ENCODE assay signal across 8 mouse cellular contexts in genomic region chr17:34120814-34121171, GRCm38 (mm10). TPM values are rescaled to one million over a fixed set of nuclear protein-coding genes. Genes with fewer than 3 reads are reported as not detected.
DNase-seq lines count a peak whose midpoint lies in the region; ATAC-seq and TF ChIP-seq lines count a peak whose summit lies in the region.

No protein-coding gene starts in this region.

- H3K36me3 ChIP-seq in forebrain, embryonic 11.5 days (ENCODE audit: control insufficient read depth, insufficient read depth, low read length) = peaks cover 9% of the 10 kb centered on the region
- peaks cover 12% of the 10 kb centered on the region for H3K36me3 ChIP-seq in lung, postnatal 0 days (ENCODE audit: insufficient read depth, low read length)

- H3K4me2 ChIP-seq in forebrain, embryonic 11.5 days (ENCODE audit: low read depth, low read length, severe bottlenecking) = peak overlapping the region; percentile 95
- H3K4me2 ChIP-seq in lung, postnatal 0 days (replicated peaks; ENCODE audit: low read depth, low read length) = peak overlapping the region; percentile 94

- TF ChIP-seq POLR2A in bone marrow, adult 2 months (IDR thresholded peaks at IDR 0.05; ENCODE audit: borderline replicate concordance, control insufficient read depth, low read depth, low read length) = peak; percentile 90; the same call in 1 of the 2 replicates

- H3K27me3 ChIP-seq in forebrain, embryonic 11.5 days (ENCODE audit: control insufficient read depth, insufficient read depth, low read length) = no peaks in the 10 kb centered on the region
- H3K27me3 ChIP-seq in lung, postnatal 0 days (replicated peaks; ENCODE audit: insufficient read depth, low read length) = no peaks in the 10 kb centered on the region

- no peak for TF ChIP-seq EP300 in lung, postnatal 0 days (IDR thresholded peaks at IDR 0.05)

- H3K4me1 ChIP-seq in bone marrow, adult 2 months (ENCODE audit: control insufficient read depth, insufficient read depth, low read length) = peaks cover 4% of the 10 kb centered on the region; the same call in 1 of the 2 replicates
- H3K4me1 ChIP-seq in forebrain, embryonic 11.5 days (replicated peaks; ENCODE audit: control insufficient read depth, insufficient read depth, low read length) = peaks cover 16% of the 10 kb centered on the region; the same call in 1 of the 2 replicates
- peaks cover 17% of the 10 kb centered on the region; the same call in 1 of the 2 replicates for H3K4me1 ChIP-seq in lung, postnatal 0 days (ENCODE audit: insufficient read depth, low read depth, low read length)

- H3K9ac ChIP-seq in forebrain, embryonic 11.5 days (ENCODE audit: low read length) = peak overlapping the region; percentile 100
- peak overlapping the region; percentile 96 for H3K9ac ChIP-seq in lung, postnatal 0 days (replicated peaks; ENCODE audit: low read depth)

- H3K4me3 ChIP-seq in bone marrow, adult 2 months (replicated peaks; ENCODE audit: control insufficient read depth, low read depth, low read length) = peak overlapping the region; percentile 88
- H3K4me3 ChIP-seq in forebrain, embryonic 11.5 days (ENCODE audit: low read depth, low read length) = peak overlapping the region; percentile 100
- H3K4me3 ChIP-seq in layer of hippocampus, adult 2 months = peak overlapping the region; percentile 98
- H3K4me3 ChIP-seq in lung, postnatal 0 days (ENCODE audit: low read depth, low read length) = peak overlapping the region; percentile 92

- WGBS in bone marrow, adult 2 months = under 1% methylated on average over 31 of the region's 31 CpGs
- under 1% methylated on average over 25 of the region's 31 CpGs for WGBS in forebrain, embryonic 11.5 days
- under 1% methylated on average over 29 of the region's 31 CpGs for WGBS in lung, postnatal 0 days

- H3K27ac ChIP-seq in bone marrow, adult 2 months (ENCODE audit: control insufficient read depth, insufficient read depth, low read depth, low read length, poor library complexity) = peak overlapping the region; percentile 99
- H3K27ac ChIP-seq in forebrain, embryonic 11.5 days (ENCODE audit: low read depth, low read length) = peak overlapping the region; percentile 100
- H3K27ac ChIP-seq in layer of hippocampus, adult 2 months = peak overlapping the region; percentile 100
- peak overlapping the region; percentile 100 for H3K27ac ChIP-seq in lung, postnatal 0 days (ENCODE audit: low read length)

- intact Hi-C loops in heart, postnatal 10 days (cut with DNase I) = loop anchor here (10.0 kb wide), 2 partner anchors 436 to 484 kb away; partner anchors contain the start of genes Agpat1, Hnrnpm and Rnf5

- ATAC-seq in forebrain, embryonic 11.5 days (replicated peaks; ENCODE audit: low FRiP score) = peak; percentile 9
- ATAC-seq in lung, postnatal 0 days = peak; percentile 34

- DNase-seq in CD8-positive naive resting alpha-beta T cell, adult 2 months (ENCODE audit: low read depth in 2 of 2, low spot score in 2 of 2) = peak; percentile 47 to 61
- DNase-seq in forebrain, embryonic 11.5 days (ENCODE audit: low spot score) = peak; percentile 93
- DNase-seq in heart, postnatal 10 days = peak; percentile 91
- DNase-seq in layer of hippocampus, adult 2 months (ENCODE audit: low spot score in 2 of 2) = peak in 1 of 2 experiments; percentile 67
- no peak for DNase-seq in lung, postnatal 0 days (ENCODE audit: low spot score)
- peak; percentile 80 for DNase-seq in right cerebral cortex, postnatal 25 days
- no peak for DNase-seq in Muller cell, postnatal 12 days (ENCODE audit: inconsistent ontology term)

- H3K9me3 ChIP-seq in forebrain, embryonic 11.5 days (ENCODE audit: control insufficient read depth, low read length) = no peaks in the 10 kb centered on the region
- no peaks in the 10 kb centered on the region for H3K9me3 ChIP-seq in lung, postnatal 0 days (ENCODE audit: low read length)

- peak; percentile 17; the same call in 1 of the 2 replicates for TF ChIP-seq CTCF in bone marrow, adult 2 months (IDR thresholded peaks at IDR 0.05; ENCODE audit: control insufficient read depth, insufficient read depth, low read length)
- TF ChIP-seq CTCF in layer of hippocampus, adult 2 months (conservative IDR thresholded peaks at IDR 0.05) = peak; percentile 56
- TF ChIP-seq CTCF in lung, postnatal 0 days (IDR thresholded peaks at IDR 0.05) = peak; percentile 52

RNA-seq across cellular contexts. Expression of gene H2-DMa, which starts 1.5 kb away (rescaled TPM):
- 14.2 and 38.5 TPM in 2 replicates for polyA plus RNA-seq in bone marrow, adult 2 months (2011; ENCODE audit: insufficient read depth, insufficient read length, low replicate concordance, missing spikeins)
- polyA plus RNA-seq in forebrain, embryonic 11.5 days (2014; fragmentation: Nextera tagmentation; extraction: Ambion mirVana) = 7.2 and 8.2 TPM in 2 replicates
- total RNA-seq in heart, postnatal 10 days (2021) = 1 to 10 TPM; 4.1 to 4.5 TPM
- 10 to 100 TPM; 26.2 to 33.1 TPM for total RNA-seq in layer of hippocampus, adult 2 months (2021)
- 20.7 and 23.9 TPM in 2 replicates for polyA plus RNA-seq in lung, postnatal 0 days (2015; fragmentation: Nextera tagmentation; extraction: Ambion mirVana)

RNA-seq across cellular contexts. Expression of gene Brd2, which starts 1.6 kb away (rescaled TPM):
- polyA plus RNA-seq in bone marrow, adult 2 months (2011; ENCODE audit: insufficient read depth, insufficient read length, low replicate concordance, missing spikeins) = 118 and 172 TPM in 2 replicates
- polyA plus RNA-seq in forebrain, embryonic 11.5 days (2014; fragmentation: Nextera tagmentation; extraction: Ambion mirVana) = 152 and 163 TPM in 2 replicates
- 100 to 1,000 TPM; 113 to 119 TPM for total RNA-seq in heart, postnatal 10 days (2021)
- 100 to 1,000 TPM; 196 to 200 TPM for total RNA-seq in layer of hippocampus, adult 2 months (2021)
- 80.2 and 80.3 TPM in 2 replicates for polyA plus RNA-seq in lung, postnatal 0 days (2015; fragmentation: Nextera tagmentation; extraction: Ambion mirVana)

RNA-seq across cellular contexts. Expression of gene H2-DMb2, which starts 22.3 kb away (rescaled TPM):
- polyA plus RNA-seq in bone marrow, adult 2 months (2011; ENCODE audit: insufficient read depth, insufficient read length, low replicate concordance, missing spikeins) = 24.3 and 38.9 TPM in 2 replicates
- polyA plus RNA-seq in forebrain, embryonic 11.5 days (2014; fragmentation: Nextera tagmentation; extraction: Ambion mirVana) = 0.15 TPM in 1 of 2 replicates, not detected in the other
- 1 to 10 TPM in 1 of 2 experiments, under 1 TPM in 1; 0.98 to 1.1 TPM for total RNA-seq in heart, postnatal 10 days (2021)
- total RNA-seq in layer of hippocampus, adult 2 months (2021) = under 1 TPM; 0.77 to 0.96 TPM
- polyA plus RNA-seq in lung, postnatal 0 days (2015; fragmentation: Nextera tagmentation; extraction: Ambion mirVana) = 1.8 and 2.2 TPM in 2 replicates

RNA-seq across cellular contexts. Expression of gene H2-Oa, which starts 28.7 kb away (rescaled TPM):
- 3.9 and 6.3 TPM in 2 replicates for polyA plus RNA-seq in bone marrow, adult 2 months (2011; ENCODE audit: insufficient read depth, insufficient read length, low replicate concordance, missing spikeins)
- 0.17 and 0.25 TPM in 2 replicates for polyA plus RNA-seq in forebrain, embryonic 11.5 days (2014; fragmentation: Nextera tagmentation; extraction: Ambion mirVana)
- total RNA-seq in heart, postnatal 10 days (2021) = under 1 TPM in 1 of 2 experiments, not detected in 1; 0.31 TPM
- total RNA-seq in layer of hippocampus, adult 2 months (2021) = under 1 TPM in 1 of 2 experiments, not detected in 1; 0.44 TPM
- polyA plus RNA-seq in lung, postnatal 0 days (2015; fragmentation: Nextera tagmentation; extraction: Ambion mirVana) = 0.48 and 1.1 TPM in 2 replicates

RNA-seq across cellular contexts. Expression of gene H2-DMb1, which starts 32.1 kb away (rescaled TPM):
- 42.1 and 59.8 TPM in 2 replicates for polyA plus RNA-seq in bone marrow, adult 2 months (2011; ENCODE audit: insufficient read depth, insufficient read length, low replicate concordance, missing spikeins)
- 0.15 and 0.87 TPM in 2 replicates for polyA plus RNA-seq in forebrain, embryonic 11.5 days (2014; fragmentation: Nextera tagmentation; extraction: Ambion mirVana)
- total RNA-seq in heart, postnatal 10 days (2021) = under 1 TPM; 0.72 to 0.89 TPM
- 1 to 10 TPM; 1.8 to 2.5 TPM for total RNA-seq in layer of hippocampus, adult 2 months (2021)
- 6.9 and 7.2 TPM in 2 replicates for polyA plus RNA-seq in lung, postnatal 0 days (2015; fragmentation: Nextera tagmentation; extraction: Ambion mirVana)

Comparison
In these comparisons a context has a peak if more than half of its experiments do, and no peak if none do; other contexts are left out.
1. DNase-seq: peak in CD8-positive naive resting alpha-beta T cell, adult 2 months (2 of 2), forebrain, embryonic 11.5 days (single experiment), heart, postnatal 10 days (2 of 2) and right cerebral cortex, postnatal 25 days (single experiment); none in lung, postnatal 0 days (single experiment) and Muller cell, postnatal 12 days (single experiment).
2. Peak in every context shown above with its lines, with median percentiles within 50 percentile points of each other: H3K27ac ChIP-seq, H3K4me3 ChIP-seq and CTCF ChIP-seq.